Mouse (Mus musculus) forebrain, embryonic 14.5 days (tissue): Measurements from ENCODE around the gene Rpl19. TPM values are rescaled to one million over a fixed set of nuclear protein-coding genes. Genes with fewer than 3 reads are reported as not detected.
A peak's percentile ranks its signal among the peaks of the same experiment; 100 is the strongest.

Experiments used
- ATAC-seq: fragments of 200-750 bp; cut with Nextera tagmentation; 2 replicates; pipeline ENCODE4 v1.8.0; 2017; ENCODE audit warnings: mild to moderate bottlenecking, moderate library complexity
- DNase-seq: peaks from one replicate; pipeline ENCODE4 v3.0.0-alpha.2; 2015; ENCODE audit warnings: low spot score
- H3K27ac ChIP-seq: fragments of 300-500 bp; sonication (generic); 2 replicates; pipeline ENCODE4 v1.5.1; 2014; ENCODE audit warnings: low read depth, mild to moderate bottlenecking, control low read depth, low read length, moderate library complexity
- H3K27me3 ChIP-seq: fragments of 300-500 bp; sonication (generic); replicated peaks from 2 replicates; pipeline ENCODE4 v1.6.1; 2014; ENCODE audit warnings: low read length, control low read depth, mixed read lengths; ENCODE audit not compliant: control insufficient read depth, insufficient read depth
- H3K36me3 ChIP-seq: fragments of 300-500 bp; sonication (generic); 2 replicates; pipeline ENCODE4 v1.6.1; 2014; ENCODE audit warnings: low read length, control low read depth; ENCODE audit not compliant: control insufficient read depth, insufficient read depth
- H3K4me1 ChIP-seq: fragments of 300-500 bp; sonication (generic); 2 replicates; pipeline ENCODE4 v1.6.1; 2014; ENCODE audit warnings: antibody characterized with exemption, low read length, control low read depth; ENCODE audit not compliant: control insufficient read depth, insufficient read depth
- H3K4me2 ChIP-seq: fragments of 300-500 bp; sonication (generic); 2 replicates; pipeline ENCODE4 v1.6.1; 2014; ENCODE audit warnings: mild to moderate bottlenecking, control low read depth, low read length
- H3K4me3 ChIP-seq: fragments of 300-500 bp; sonication (generic); 2 replicates; pipeline ENCODE4 v1.5.1; 2014; ENCODE audit warnings: low read depth, low read length, control low read depth
- H3K9ac ChIP-seq: fragments of 300-500 bp; sonication (generic); 2 replicates; pipeline ENCODE4 v1.6.1; 2014; ENCODE audit warnings: mild to moderate bottlenecking, low read length, control low read depth, moderate library complexity
- H3K9me3 ChIP-seq: fragments of 300-500 bp; sonication (generic); replicated peaks from 2 replicates; pipeline ENCODE4 v1.6.1; 2016; ENCODE audit warnings: low read length, control low read depth, mixed read lengths; ENCODE audit not compliant: control insufficient read depth
- WGBS: fragments of 180-500 bp; shearing (Covaris S2); extraction: QIAGEN DNeasy Blood & Tissue Kit; methylation state at CpG from one replicate; pipeline ENCODE4 v1.1.7; 2014; 5-methylcytosine and 5-hydroxymethylcytosine counted together
- microRNA-seq: library from miRNA; unstranded; fragments of <30 nt; microRNA quantifications from one replicate; pipeline ENCODE4, GENCODE M21; 2016
- polyA plus RNA-seq: library from polyadenylated mRNA; unstranded; fragments of >200 nt; fragmentation: Nextera tagmentation; extraction: Ambion mirVana; gene quantifications from 2 replicates; pipeline ENCODE4 v1.2.1, GENCODE M21; 2014

Gene Rpl19
- polyA plus RNA-seq, 1 experiment from 2014 or later: 932 TPM

DNA sequence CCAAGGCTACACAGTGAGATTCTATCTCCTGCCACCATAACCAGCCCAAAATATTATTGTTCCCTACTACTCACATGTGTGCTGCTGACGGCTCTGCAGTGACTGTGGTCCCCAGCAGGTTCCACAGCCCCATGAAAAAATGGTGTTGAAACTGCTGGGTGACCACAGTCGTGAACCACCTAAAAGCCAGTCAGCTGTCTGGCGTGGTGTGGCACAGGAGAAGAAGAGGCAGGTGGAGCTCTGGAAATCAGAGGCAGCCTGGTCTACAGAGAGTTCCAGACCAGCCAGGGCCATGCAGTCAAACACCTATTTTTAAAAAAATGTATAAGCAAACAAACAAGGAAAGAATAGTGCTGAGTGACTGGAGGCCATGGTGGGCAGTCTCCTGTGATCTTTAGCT lies 34.9 kb downstream of the Rpl19 start:
- no peak overlapping the region for H3K4me3 ChIP-seq
- H3K27me3 ChIP-seq: no peaks in the 10 kb centered on the region
- H3K9ac ChIP-seq: no peak overlapping the region
- no peaks in the 10 kb centered on the region for H3K4me1 ChIP-seq
- H3K4me2 ChIP-seq: no peak overlapping the region
- ATAC-seq (no peak), DNase-seq (no peak)
- 74% methylated on average over 3 of the region's 3 CpGs for WGBS
- no peaks in the 10 kb centered on the region for H3K36me3 ChIP-seq
- no peaks in the 10 kb centered on the region for H3K9me3 ChIP-seq
- H3K27ac ChIP-seq: no peak overlapping the region

DNA sequence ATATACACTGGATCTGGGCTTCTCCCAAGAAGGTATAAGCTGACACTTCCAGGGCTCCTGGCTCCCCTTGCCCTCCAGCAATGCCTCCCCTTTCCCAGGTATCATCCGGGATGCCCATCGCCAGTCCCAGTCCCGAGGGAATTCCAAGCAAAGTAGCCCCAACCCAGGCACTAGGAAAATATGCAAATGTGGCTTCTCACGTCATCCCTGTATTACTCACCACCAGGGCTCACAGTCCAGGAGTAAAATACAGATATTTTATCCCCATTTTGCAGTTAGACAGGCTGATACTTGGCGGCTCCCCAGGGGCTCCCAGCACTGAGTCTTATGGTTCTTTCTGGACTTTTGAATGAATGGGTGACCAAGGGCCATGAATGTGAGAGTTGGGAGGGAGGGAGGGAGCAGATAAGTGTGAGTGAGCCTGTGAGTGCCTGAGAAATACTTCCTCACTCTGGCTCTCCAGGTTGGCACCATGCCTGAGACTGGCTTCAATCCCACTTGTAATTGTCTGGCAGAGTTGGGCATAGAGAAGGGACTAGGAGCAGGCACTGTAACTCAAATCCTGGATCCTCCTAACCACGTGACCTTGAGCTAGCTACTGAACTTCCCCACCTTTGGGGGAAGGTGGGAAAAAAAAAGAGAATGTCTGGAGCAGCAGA lies 35.5 kb downstream of the Rpl19 start:
- ATAC-seq: no peak
- H3K27me3 ChIP-seq: no peaks in the 10 kb centered on the region
- no peak overlapping the region for H3K9ac ChIP-seq
- H3K4me3 ChIP-seq: no peak overlapping the region
- DNase-seq: peak; percentile 72
- no peak overlapping the region for H3K4me2 ChIP-seq
- H3K9me3 ChIP-seq: no peaks in the 10 kb centered on the region
- H3K36me3 ChIP-seq: no peaks in the 10 kb centered on the region
- 54% methylated on average over 6 of the region's 6 CpGs for WGBS
- H3K4me1 ChIP-seq: no peaks in the 10 kb centered on the region
- H3K27ac ChIP-seq: no peak overlapping the region

DNA sequence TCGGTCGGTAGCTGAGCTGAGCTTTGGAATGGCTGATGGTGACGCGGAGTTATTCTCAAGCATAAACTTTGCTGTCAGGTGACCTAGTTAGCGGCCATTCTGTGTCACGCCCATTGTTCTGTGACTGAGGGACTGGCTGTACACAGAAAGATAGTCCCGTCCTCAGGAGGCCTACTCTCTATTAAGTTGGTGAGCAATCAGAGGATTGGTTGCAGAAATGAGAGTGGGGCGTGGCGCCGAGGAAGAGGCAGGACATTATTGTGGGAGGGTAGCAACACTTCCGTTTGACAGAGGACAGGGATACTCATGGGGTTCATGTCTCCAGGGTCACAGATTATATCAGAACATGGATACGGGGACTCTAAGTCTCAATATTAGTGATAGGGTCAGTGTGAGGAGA lies 39.7 kb downstream of the Rpl19 start:
- Histone ChIP-seq H3K27me3 (no peaks in the 10 kb centered on the region), H3K4me1 (no peaks in the 10 kb centered on the region), H3K27ac (no peak overlapping the region), H3K9ac (no peak overlapping the region), H3K36me3 (no peaks in the 10 kb centered on the region), H3K4me2 (no peak overlapping the region), H3K4me3 (no peak overlapping the region), H3K9me3 (no peaks in the 10 kb centered on the region)
- ATAC-seq (no peak), DNase-seq (no peak)
- WGBS: 93% methylated on average over 12 of the region's 12 CpGs

DNA sequence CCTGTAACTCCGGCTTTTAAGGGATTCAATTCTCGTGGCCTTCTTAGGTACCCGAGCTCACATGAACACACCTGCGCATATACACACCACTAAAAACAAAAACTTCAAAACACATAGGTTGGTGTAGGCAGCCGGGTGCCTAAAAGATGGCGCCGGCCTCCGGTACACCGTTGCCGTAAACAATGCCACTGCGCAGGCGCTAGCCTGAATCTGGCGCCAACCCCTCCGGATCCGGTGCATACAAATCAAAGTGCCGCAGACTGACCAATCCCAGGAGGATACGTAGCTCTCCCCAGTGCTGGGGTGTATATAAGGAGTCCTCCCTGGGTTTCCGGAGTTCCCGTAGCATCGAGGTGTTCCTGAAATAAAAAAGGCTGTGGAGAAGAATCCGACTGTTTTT lies 40.7 kb downstream of the Rpl19 start:
- no peak overlapping the region for H3K9ac ChIP-seq

DNA sequence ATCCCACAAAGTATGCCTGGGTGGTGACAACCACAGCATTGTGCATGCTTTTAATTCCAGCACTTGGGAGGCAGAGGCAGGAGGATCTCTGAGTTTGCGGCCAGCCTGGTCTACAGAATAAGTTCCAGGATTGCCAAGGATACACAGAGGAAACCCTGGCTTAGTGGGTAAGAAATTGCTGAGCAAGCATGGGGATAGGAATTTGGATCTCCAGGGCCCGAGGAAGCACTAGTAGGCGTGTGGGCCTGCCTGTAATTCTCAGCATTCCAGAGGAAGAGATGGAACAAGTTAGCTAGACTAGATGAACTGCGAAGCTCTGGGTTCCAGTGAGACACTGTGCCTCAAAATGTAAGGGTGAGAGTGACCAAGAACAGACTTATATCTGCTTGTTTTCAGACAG lies 46.9 kb downstream of the Rpl19 start:
- Histone ChIP-seq H3K27ac (no peak overlapping the region), H3K9me3 (no peaks in the 10 kb centered on the region), H3K4me1 (no peaks in the 10 kb centered on the region), H3K4me3 (no peak overlapping the region), H3K27me3 (no peaks in the 10 kb centered on the region), H3K4me2 (no peak overlapping the region), H3K9ac (no peak overlapping the region), H3K36me3 (no peaks in the 10 kb centered on the region)
- DNase-seq (no peak), ATAC-seq (no peak)
- 92% methylated on average over 4 of the region's 4 CpGs for WGBS

More for the DNA sequence above, 40.7 kb downstream of the Rpl19 start:
- 96% methylated on average over 21 of the region's 21 CpGs for WGBS
- H3K4me3 ChIP-seq: no peak overlapping the region
- ATAC-seq (no peak), DNase-seq (no peak)
- no peaks in the 10 kb centered on the region for H3K27me3 ChIP-seq
- H3K27ac ChIP-seq: no peak overlapping the region
- H3K36me3 ChIP-seq: no peaks in the 10 kb centered on the region
- no peak overlapping the region for H3K4me2 ChIP-seq
- H3K9me3 ChIP-seq: no peaks in the 10 kb centered on the region
- H3K4me1 ChIP-seq: no peaks in the 10 kb centered on the region

DNA sequence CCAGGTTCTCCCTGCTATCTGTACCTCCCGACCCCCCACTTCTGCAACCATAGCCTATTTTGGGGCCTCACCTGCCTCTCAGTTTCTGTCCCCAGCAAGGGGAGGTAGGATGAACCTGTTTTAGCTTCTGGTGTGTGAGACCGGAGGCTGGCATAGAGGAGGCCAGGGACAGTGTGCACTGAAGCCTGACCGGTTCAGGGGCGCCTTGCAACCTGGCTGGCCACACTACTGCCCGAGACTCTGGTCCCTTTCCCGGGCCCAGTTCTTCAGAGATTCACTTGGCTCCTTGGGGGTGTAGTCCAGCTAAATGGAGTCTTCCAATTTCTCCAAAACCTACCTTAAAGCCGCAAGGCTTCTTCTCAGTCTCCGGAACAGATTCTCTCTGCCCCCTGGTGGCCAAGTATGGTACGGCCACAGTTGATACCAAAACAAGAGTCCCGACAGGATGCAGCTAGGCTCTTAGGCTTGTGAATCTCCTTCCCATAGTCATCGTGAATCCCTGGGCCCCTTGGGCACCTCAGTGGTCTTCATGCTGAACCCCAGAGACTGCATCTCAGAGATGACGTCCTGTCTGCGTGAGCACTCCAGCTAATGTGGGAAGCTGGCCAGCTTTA lies 48.8 kb downstream of the Rpl19 start:
- H3K36me3 ChIP-seq: no peaks in the 10 kb centered on the region
- H3K9ac ChIP-seq: no peak overlapping the region
- no peak overlapping the region for H3K4me3 ChIP-seq
- no peak overlapping the region for H3K4me2 ChIP-seq
- no peak overlapping the region for H3K27ac ChIP-seq
- no peaks in the 10 kb centered on the region for H3K27me3 ChIP-seq
- no peaks in the 10 kb centered on the region for H3K4me1 ChIP-seq
- no peaks in the 10 kb centered on the region for H3K9me3 ChIP-seq
- peak; percentile 92 for DNase-seq
- WGBS: 17% methylated on average over 13 of the region's 13 CpGs
- ATAC-seq: peak; percentile 65; the same call in 1 of the 2 replicates

DNA sequence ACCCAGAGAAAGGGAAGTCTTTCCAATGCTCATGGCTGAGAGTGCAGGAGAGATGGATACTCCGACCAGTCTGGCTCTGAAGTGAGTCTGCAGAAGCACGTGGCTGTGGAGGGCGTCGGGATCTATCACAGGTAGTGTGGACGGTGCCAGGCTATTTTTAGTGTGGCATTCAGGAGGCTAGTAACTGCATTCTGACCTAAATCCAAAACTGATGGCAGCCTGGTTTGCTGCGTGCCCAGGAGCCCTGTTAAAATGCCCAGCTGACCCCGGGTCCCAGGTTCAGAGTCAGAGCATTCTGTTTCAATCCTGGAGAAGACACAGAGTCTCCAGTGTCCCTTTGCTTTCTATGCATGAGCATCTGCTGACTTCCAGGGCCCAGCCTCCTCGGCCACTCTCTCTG lies 50.6 kb downstream of the Rpl19 start:
- DNase-seq (no peak), ATAC-seq (no peak)
- Histone ChIP-seq H3K27me3 (no peaks in the 10 kb centered on the region), H3K4me3 (no peak overlapping the region), H3K9ac (no peak overlapping the region), H3K36me3 (no peaks in the 10 kb centered on the region), H3K4me2 (no peak overlapping the region), H3K4me1 (no peaks in the 10 kb centered on the region), H3K9me3 (no peaks in the 10 kb centered on the region), H3K27ac (no peak overlapping the region)
- WGBS: 82% methylated on average over 8 of the region's 8 CpGs

Small RNA genes within 50 kb of the gene (microRNA-seq; reads per million reads assigned to microRNA genes)
- gene Gm27597: not detected

Other genes starting within 250 kb of the Rpl19 start
- 348 and 451 TPM in 2 replicates for gene Rpl23, start 244.3 kb upstream of the Rpl19 start, polyA plus RNA-seq
- 77.6 and 94.6 TPM in 2 replicates for gene Lasp1, start 227.7 kb upstream of the Rpl19 start, polyA plus RNA-seq
- gene B230217C12Rik, start 185.9 kb upstream of the Rpl19 start, polyA plus RNA-seq: 20.3 and 21.5 TPM in 2 replicates
- gene Fbxo47, start 142.6 kb upstream of the Rpl19 start, polyA plus RNA-seq: 0.40 and 0.65 TPM in 2 replicates
- 0.48 and 0.84 TPM in 2 replicates for gene Plxdc1, start 40.3 kb upstream of the Rpl19 start, polyA plus RNA-seq
- gene Arl5c, start 30.5 kb upstream of the Rpl19 start, polyA plus RNA-seq: 2.8 and 4.8 TPM in 2 replicates
- 22.1 and 29.2 TPM in 2 replicates for gene Cacnb1, start 3.7 kb upstream of the Rpl19 start, polyA plus RNA-seq
- gene Stac2, start 26.8 kb downstream of the Rpl19 start, polyA plus RNA-seq: 1.1 and 2.4 TPM in 2 replicates
- gene Fbxl20, start 123.7 kb downstream of the Rpl19 start, polyA plus RNA-seq: 23.0 and 27.4 TPM in 2 replicates
- 54.5 and 60.6 TPM in 2 replicates for gene Med1, start 166.6 kb downstream of the Rpl19 start, polyA plus RNA-seq
- gene Cdk12, start 176.3 kb downstream of the Rpl19 start, polyA plus RNA-seq: 10.0 and 10.2 TPM in 2 replicates